Mouse (Mus musculus) telencephalon, adult 2 months (tissue): ENCODE measurements around the gene Gpr61.

ENCODE experiments used
- DNase-seq: peaks from one replicate; pipeline ENCODE4 v3.0.0-alpha.2; 2011; ENCODE audit warnings: low read depth, low spot score

The Gpr61 gene

DNA sequence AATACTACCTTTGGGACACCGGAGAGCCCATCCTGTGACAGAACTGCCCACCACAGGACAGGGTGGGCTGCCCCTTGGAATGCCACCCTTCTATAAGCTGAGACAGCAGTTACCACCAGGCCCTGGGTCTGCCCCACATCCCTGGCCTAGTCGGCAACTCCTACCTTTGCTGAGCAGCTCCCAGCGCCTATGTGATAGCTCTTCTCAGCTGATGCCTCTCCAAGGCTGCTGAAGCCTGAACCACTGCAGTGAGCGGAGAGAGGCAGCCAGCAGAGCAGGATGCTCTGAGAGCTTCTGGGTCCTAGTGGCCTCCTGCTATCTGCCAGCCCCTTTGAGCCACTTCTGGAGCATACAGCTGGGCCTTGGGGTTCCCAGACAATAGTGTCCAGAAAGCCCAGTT is at the start of gene Gpr61:
Gpr61 (minus strand) TSS at position 227 of the 400 bp plus-strand sequence.
- DNase-seq = peak; percentile 85

- DNase-seq = no peak
Measured at GRCm38 (mm10) chr3:108204470-108204869, 49.8 kb upstream of the Gpr61 start.

GRCm38 (mm10) chr3:108203621-108204325 is 49.1 kb upstream of the Gpr61 start:
- DNase-seq = no peak

DNA sequence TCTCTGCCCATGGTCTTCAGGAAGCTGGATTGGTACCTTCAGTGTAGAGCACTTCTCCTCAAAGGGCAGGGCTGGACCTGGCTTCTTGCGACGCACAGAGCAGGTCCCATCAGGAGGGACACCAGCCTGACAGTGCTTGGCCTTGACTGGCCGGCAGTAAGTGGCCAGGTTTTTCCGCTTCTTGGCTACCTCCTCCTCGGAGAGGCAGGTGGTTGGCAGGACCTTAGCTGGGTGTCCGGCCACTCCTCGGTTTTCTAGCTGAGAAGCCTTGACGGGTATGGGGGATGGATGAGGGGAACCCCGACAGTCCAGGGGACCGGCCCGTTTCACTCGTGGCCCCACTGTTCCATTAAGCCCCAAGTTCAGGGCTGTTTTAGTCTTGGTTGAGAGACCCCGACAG is 48.5 kb upstream of the Gpr61 start:
- DNase-seq = no peak

- no peak for DNase-seq
Measured at GRCm38 (mm10) chr3:108202506-108202905, 47.8 kb upstream of the Gpr61 start.

DNA sequence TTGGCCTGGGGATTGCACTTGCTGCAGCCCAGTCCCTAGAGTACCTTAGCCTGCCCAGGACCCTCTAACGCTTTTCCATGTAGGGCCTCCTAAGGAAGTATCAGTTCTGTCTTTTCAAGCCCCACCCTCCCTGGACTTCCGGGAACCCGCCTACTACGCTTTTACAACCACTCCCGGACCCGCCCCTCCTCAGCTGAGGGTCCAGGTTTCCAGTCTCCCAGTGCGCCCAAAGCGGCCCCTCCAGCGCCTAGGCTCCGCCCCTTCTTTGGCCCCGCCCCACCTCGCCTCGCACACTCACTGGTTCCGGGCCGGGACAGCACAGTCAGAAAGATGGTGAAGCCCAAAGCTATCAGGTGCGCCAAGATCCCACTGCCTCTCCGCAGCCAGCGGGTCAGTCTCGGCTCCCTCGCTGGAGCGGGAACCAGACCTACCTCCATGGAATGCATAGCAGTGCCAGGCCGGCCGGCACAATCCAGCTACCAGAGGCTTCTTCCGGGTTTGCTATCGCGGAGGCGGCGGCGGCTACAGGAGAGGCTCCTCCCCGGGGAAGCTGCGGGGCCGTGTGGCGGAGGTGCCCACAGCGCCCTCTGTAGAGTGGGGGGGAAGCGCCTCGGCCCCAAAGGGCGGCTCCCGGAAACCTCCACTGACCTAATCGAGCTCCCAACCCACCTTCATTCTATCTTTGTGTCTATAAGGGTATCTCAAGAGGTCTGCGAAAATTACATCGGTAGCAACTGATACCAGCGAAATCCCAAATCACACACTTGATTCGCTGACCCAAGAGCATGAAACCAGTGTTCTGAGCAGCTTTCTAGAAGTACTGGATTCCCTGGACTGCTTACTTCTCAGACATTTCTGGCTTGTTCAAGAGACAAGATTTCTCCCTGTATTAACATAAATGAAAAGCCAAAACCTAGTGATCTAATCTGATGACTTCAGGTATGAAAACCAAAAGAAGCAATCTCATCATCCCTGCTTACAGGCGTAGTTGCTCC is 45.9 kb upstream of the Gpr61 start, which contains the start of gene Cyb561d1:
Cyb561d1 (minus strand) TSS at position 884 of the 995 bp plus-strand sequence.
- DNase-seq = no peak

GRCm38 (mm10) chr3:108199231-108199630 is 44.5 kb upstream of the Gpr61 start:
- DNase-seq = no peak

GRCm38 (mm10) chr3:108197066-108197497 is 42.4 kb upstream of the Gpr61 start:
- peak; percentile 84 for DNase-seq

GRCm38 (mm10) chr3:108195941-108196590 is 41.4 kb upstream of the Gpr61 start:
- DNase-seq = peak; percentile 77

GRCm38 (mm10) chr3:108195287-108195686 is 40.6 kb upstream of the Gpr61 start:
- DNase-seq = no peak

GRCm38 (mm10) chr3:108193686-108194085 is 39.0 kb upstream of the Gpr61 start:
- DNase-seq = no peak

DNA sequence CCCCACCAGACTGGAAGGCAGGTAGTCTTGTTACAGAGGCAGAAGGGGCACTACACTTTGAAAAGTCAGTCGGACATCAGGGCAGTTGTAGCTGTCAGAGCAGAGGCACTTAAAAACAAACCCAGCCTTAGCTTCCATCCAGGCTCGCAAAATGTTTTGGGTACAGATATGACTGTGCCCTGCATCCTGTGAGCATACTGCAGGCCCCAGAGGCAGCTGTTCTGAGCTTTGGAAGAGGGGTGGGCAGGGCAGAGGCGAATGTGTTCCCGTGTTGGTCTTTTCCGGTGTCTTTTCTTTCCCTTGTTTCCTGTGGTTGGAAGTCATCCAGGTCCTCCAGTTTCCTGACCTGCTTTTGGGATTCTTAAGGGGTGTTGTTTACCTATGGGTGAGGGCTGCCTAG is 35.2 kb upstream of the Gpr61 start:
- DNase-seq = no peak

GRCm38 (mm10) chr3:108188716-108189490 is 34.2 kb upstream of the Gpr61 start:
- DNase-seq = no peak

DNA sequence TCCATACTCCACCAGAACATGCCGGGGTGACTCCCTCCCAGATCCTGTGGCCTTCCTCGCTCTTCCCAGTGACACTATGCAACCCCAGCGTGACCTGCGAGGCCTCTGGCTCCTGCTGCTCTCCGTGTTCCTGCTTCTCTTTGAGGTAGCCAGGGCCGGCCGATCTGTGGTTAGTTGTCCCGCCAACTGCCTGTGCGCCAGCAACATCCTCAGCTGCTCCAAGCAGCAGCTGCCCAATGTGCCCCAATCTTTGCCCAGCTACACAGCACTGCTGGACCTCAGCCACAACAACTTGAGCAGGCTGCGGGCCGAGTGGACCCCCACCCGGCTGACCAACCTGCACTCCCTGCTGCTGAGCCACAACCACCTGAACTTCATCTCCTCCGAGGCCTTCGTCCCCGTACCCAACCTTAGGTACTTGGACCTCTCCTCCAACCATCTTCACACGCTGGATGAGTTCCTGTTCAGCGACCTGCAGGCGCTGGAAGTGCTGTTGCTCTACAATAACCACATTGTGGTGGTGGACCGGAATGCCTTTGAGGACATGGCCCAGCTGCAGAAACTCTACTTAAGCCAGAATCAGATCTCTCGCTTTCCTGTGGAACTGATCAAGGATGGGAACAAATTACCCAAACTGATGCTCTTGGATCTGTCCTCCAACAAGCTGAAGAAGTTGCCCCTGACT is 32.6 kb upstream of the Gpr61 start:
- DNase-seq = no peak

GRCm38 (mm10) chr3:108186098-108187047 is 31.7 kb upstream of the Gpr61 start, which contains the start of gene Amigo1:
TSS of gene Amigo1 (plus strand) at chr3:108186335.
- no peak for DNase-seq

- DNase-seq = no peak
Measured at GRCm38 (mm10) chr3:108185460-108186097, 30.9 kb upstream of the Gpr61 start.

GRCm38 (mm10) chr3:108184742-108185141 is 30.1 kb upstream of the Gpr61 start:
- DNase-seq = no peak

GRCm38 (mm10) chr3:108180514-108180913 is 25.8 kb upstream of the Gpr61 start:
- no peak for DNase-seq
